Mouse (Mus musculus) cerebellum, adult 9-10 months (tissue): Measurements from ENCODE around the gene 2900092C05Rik.

ENCODE experiments used
- DNase-seq: peaks from one replicate; pipeline ENCODE4 v3.0.0; 2022

The 2900092C05Rik gene

DNA sequence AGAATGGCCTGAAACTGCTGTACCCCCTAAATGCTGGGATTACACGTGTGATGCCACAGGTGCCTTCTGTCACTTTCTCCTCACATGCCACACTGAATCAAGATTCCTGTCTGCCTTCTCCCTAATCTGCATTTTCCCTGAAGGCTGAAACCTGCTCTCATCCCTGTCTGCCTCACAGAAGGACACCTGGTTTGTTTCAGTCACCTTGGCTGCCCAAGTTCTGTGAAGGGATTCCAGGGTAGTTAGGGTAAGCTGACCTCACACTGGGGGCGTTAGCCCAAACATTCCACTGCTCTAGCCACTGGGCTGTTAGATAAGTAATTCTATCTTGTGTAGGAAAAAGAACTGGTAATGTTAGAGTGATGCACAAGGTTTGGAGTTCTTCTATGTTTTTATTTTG, at the start of gene 2900092C05Rik:
Gene 2900092C05Rik (plus strand): TSS at position 301 of the 400 bp plus-strand sequence.
- no peak for DNase-seq

DNA sequence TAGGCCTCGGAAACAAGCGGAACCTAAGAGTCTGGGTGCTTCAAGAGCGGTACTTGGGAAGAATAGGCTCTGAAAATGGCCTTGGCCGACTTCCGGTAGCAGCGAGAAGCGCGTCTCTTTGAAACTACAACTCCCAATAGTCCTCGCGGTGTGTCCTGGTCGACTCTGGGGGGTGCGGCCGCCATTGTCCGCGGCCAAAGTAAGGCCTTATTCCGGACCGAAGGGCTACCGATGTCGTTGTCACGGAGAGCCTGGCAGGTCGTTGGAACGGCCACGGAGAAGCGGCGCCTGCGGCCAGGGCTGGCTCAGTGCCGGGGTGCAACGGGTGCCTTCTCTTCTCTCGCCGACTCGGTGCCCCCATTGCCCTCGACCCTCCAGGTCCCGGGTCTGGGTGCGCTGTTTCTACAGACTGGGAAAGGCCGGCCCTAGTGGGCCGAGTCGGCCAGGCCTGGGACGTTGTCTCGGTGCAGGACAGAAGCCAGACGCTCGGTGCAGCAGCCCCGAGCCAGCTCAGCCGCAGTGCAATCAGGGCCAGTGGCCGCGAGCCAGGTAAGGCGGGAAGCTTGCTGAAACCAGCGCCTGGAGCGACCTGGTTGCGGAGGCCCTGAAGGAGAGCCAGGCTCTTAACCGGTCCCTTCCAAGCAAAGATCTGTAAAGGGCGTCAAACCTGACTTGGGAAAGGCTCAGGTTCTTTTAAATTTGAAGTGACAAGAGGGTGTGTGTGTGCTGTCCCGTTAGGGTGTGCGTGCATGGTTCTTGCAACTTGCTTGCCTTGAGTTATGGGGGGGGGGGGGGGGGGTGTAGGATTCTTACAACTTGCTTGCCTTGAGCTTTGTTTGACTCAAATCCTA, 33.9 kb upstream of the 2900092C05Rik start, which contains the start of gene Zfp606:
Gene Zfp606 (plus strand): TSS at position 136 of the 851 bp plus-strand sequence.
- peak; percentile 92 for DNase-seq

DNA sequence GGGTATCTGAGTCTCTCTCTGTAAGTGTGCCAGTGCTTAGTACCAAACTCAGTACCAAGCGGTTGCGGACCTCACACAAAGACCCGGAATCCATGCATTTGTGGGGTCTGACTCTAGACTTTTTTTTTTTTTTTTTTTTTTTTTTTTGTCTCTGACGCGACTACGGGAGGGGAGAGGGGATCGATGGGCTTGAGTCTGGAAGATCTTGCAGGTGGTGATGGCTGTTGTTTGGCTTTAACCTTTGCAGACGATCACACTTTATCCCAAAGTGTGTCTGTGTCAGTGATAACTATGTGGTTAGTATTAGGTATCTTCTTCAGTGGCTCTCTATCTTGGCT, 33.3 kb upstream of the 2900092C05Rik start:
- no peak for DNase-seq

DNA sequence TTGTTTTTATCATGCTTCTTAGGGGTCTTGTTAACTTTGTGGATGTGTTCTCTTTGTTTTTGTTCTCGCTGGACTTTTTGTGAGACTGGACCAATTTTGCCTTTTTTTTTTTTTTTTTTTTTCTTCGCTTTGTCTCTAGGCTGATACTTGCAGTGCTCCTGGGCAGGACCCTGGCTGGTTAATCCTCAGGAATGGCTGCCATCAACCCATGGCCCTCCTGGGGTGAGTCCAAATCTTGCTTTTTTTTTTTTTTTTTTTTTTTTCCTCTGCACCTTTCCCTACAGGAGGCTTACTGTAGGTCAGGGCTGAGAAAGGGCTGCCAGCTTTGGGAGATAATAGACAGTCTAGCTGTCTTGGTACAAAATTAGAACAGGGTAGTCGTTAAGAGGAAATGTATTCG, 32.8 kb upstream of the 2900092C05Rik start:
- DNase-seq = no peak

DNA sequence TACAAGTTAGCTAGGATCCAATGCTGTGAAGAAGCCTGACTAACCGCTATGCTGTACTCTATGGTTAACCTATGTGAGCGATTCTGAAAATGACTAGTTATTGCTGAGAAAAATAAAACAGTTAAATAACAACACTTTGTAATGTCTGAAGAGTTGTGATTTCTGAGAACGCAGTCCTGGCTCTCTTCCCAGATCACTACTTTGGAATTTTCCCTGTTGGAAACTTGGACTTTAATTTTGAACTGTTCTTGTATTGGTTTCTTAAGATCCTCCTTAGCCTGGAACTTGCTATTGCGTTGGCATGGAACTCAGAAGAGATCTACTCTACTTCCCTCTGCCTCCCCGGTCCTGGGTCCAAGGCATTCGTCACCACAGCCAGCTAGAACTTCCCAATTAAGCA, 28.5 kb upstream of the 2900092C05Rik start:
- no peak for DNase-seq

DNA sequence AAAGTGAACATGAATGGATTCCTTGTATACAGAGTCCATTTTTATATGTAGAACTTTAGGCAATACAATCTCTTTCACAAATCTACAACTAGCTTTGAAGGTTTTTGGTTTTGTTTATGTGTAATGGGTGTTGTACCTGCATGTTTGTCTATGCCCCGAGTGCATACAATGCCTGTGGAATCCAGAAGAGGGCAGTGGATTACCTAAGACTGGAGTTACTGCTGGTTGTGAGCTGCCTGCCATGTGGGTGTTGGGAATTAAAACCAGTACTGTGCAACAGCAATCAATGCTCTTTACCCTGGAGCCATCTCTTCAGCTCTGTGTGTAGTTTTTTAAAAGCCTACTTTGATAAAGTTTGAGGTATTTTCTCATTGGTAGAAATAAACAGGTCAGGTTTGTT, 26.4 kb upstream of the 2900092C05Rik start:
- DNase-seq = no peak

DNA sequence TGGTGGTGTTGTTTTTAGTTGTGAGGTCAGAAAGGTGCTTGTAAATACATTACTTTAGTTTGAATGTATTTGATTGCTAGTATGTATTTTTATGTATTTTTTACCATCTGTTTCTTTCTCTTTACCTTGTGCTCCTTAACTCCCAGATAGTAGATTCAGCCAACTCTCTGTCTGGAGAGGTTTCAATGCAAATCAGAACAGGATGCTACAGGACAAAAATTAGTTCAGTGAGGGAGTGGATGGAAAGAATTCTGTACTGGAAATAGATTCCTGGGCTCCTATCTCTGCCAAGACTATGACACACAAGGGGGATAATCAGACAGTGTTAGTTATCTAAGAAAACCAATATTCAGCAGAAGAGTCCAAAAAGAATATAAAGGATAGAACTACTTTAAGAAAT, 25.6 kb upstream of the 2900092C05Rik start:
- DNase-seq = no peak

DNA sequence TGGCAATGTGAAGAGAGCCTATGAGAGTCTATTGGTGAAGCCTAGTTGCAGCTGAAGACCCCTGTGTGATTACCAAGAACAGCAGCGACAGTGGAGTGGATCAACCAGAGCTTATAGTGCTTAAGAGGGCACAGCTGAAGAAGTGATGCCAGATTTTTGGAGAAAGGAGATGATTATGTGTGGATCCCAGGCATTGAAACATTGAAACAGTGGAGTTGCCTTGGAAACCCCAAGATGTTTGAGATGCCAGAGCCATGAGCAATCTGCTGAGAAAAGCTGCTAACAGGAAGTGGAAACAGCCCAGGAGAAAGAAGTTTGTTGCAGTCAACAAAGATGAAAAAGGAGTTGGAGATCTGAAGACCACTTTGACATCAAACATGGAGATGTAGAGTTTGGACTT, 1.4 kb upstream of the 2900092C05Rik start:
- DNase-seq = no peak
